Mouse (Mus musculus) 416B (cell line): ENCODE measurements at regions not wholly inside any gene's neighbourhood (a gene's known extent, or its start where the extent isn't known, plus 50 kb on each side); places are given as distances from the start of the nearest gene placed in this dataset.

ENCODE experiments used
- DNase-seq: peaks from one replicate; pipeline ENCODE4 v3.0.0; 2011; ENCODE audit warnings: low read depth

DNA sequence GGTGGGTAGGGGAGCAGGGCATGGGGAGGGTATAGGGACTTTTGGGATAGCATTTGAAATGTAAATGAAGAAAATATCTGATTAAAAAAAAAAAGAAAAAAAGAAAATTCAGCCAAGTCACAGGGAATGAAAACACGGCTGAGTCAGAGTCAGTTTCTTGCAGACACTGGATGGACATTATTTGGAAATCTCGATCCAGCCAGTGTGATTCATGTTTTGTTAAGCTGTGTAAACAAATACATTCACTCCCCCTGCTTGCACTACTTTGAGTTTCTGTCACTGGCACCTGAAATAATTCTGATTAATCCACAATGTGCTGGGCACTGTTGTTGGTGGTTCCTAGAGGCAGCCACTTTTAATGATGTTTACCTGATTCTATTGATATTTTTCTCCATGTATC lies 68.6 kb upstream of the Mtpn start:
- DNase-seq = no peak

DNA sequence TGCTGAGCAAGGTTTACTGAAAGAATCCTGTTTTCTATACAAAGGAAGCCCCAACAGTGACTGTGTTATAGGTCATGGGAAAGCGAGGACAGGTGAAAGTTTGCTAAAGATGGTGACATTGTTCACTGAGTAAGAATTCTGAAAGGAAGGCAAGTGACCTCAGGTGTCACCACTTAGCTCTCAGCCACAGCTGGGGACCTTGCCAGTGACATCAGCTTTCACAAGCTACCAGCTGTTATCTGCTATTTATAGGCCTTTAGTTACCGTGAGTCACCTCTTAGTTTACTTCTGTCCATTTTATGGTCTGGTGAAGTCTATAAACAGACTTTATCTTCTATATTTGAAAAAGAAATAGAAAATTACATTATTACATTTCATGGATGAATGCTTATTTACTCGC lies 65.4 kb upstream of the Mtpn start:
- DNase-seq = no peak

DNA sequence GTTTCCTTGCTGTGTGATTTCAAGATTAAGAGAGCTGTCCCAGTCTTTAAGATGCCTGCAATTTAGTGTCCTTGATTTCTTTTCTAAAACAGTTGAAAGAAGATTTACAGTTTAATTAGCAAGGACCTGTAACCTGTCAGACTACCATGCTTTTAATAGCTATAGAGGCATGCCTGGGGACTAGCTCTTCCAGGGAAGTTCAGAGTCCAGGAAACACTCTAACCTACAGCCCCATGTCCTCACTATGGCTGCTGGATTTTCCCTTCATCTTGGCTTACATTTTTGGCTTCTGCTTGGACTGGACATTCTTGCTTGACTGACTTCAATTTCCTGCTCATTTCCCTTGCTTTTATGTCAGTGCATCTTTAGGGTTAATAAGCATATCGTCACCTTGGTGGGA lies 61.7 kb upstream of the Mtpn start:
- no peak for DNase-seq

- DNase-seq = no peak
Measured at GRCm38 (mm10) chr6:35599841-35600240, 60.2 kb upstream of the Mtpn start.

- DNase-seq = no peak
Measured at GRCm38 (mm10) chr6:35598406-35599185, 58.9 kb upstream of the Mtpn start.

GRCm38 (mm10) chr6:35595012-35595411 lies 55.3 kb upstream of the Mtpn start:
- DNase-seq = no peak

GRCm38 (mm10) chr6:35592234-35592633 lies 52.5 kb upstream of the Mtpn start:
- DNase-seq = no peak
